Mouse (Mus musculus) kidney, adult 11 months (tissue): ENCODE results near the gene Gm20696.

Experiments
- DNase-seq: peaks from one replicate; pipeline ENCODE4 v3.0.0; 2022

The Gm20696 gene

GRCm38 (mm10) chr6:99663232-99663631, 3.4 kb downstream of the Gm20696 start:
- no peak for DNase-seq

- no peak for DNase-seq
Observed at GRCm38 (mm10) chr6:99660443-99660842, 6.2 kb downstream of the Gm20696 start.

DNA sequence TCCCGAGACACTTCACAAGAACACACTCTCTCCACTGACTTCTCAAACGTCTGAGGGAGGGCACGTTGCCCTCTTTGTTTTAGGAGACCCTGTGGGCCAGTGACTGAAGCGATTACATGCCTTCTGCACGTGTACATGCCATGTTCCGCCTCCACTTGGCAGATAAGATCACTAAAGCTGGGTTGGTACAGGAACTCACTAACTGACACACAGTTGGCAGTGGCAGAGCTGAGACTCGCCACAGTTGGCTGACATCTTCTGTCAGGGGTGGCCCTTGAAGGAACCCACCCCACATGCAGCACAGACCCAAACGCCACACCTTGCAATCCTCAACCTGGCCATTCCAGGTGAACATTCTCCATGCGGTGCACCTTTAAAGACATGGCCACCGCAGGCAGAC, 8.0 kb downstream of the Gm20696 start:
- no peak for DNase-seq

DNA sequence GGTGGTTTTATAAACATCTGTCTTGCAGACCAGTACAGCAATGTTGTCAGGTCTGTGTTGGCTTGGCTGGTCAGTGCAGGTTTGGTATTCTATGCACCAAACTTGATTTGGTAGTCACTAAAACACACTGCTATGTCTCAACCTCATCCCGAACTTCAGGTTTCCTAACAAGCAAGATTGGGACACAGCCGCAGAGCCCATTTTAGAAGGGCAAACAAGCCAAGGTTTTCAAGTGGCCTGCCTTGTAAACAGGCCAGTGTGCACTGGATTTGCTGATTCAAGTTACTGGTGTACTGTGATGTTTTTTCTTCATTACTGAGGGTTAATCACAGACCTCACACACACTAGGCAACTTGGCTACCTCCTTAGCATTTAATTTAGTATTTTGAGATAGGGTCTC, 10.5 kb downstream of the Gm20696 start:
- DNase-seq, result no peak

- no peak for DNase-seq
Observed at GRCm38 (mm10) chr6:99655488-99655887, 11.1 kb downstream of the Gm20696 start.

GRCm38 (mm10) chr6:99654343-99654742, 12.3 kb downstream of the Gm20696 start:
- DNase-seq, result no peak

- no peak for DNase-seq
Observed at GRCm38 (mm10) chr6:99652341-99652740, 14.3 kb downstream of the Gm20696 start.

DNA sequence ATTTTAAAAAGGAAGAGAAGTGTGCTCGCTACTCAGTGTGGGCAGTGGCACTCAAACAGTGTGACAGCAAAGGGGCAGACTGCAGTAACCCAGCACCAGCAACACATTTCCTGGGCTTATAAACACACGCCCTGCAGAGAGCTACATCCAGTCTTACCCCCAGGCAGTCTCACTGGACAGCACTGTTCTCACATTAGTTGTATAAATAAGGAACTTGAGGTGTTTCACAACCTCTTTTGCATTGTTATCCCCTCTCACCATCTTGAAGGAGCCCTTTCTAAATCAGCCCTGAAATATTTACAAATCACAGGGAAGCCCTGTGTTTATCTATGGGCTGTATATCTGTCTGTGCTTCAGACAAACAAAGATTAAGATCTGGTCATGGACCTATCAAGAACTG, 17.3 kb downstream of the Gm20696 start:
- no peak for DNase-seq

GRCm38 (mm10) chr6:99646344-99646743, 20.3 kb downstream of the Gm20696 start:
- no peak for DNase-seq

GRCm38 (mm10) chr6:99644876-99645275, 21.7 kb downstream of the Gm20696 start:
- no peak for DNase-seq

DNA sequence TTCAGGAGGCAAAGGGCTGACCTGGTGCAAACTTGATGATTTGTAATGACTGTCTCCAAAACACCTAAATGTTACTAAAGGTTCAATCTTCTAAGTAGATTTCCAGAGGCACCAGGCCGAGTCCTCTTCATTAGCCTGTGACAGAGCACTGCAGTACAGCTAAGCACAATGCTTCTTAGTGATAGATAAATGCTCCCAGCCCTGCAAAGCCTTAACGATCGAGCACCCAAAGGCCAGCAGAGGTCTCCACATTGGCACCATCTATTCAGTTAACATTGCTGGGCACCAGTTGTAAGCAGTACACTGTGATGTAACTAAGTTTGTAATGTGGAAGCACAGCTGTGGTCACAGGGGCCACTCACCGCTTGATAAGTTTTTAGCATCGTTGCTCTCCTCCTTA, 22.2 kb downstream of the Gm20696 start:
- DNase-seq, result no peak

DNA sequence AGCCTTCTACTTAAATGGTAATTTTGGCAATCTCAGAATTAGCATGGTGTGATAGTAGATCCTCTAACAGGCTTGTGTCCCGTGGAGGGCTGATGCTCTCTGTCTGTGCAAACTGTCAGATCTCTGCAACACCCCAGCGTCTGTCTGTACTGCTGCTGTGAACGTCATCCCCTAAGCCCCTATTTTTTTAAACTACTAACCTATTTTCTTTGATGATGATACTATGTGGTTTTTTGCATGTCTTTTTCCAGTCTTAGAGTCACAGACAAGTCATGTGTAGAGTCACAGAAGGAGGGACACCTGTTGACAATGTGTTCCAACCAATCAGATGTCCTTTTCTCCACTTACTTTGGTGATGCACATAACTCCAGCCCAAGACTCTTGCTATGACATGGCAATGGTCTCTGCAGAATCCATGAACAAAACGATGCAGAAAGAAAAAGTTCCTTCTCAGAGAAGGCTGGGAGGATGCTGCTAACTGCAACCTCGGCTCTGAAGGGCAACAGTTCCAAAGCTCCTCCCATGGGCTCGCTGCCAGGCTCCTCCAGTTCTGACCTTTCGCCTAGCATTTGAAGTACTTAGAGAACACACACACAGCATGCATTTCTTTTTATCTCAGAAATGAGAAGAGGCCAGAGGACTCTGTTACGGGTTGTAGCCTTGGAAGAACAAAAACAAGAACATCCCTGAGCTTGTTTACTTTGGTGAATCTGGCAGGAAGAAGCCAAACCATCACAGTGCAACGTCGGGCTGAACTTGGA, 23.0 kb downstream of the Gm20696 start:
- DNase-seq, result peak; percentile 72

GRCm38 (mm10) chr6:99637456-99637855, 29.1 kb downstream of the Gm20696 start:
- DNase-seq, result no peak

DNA sequence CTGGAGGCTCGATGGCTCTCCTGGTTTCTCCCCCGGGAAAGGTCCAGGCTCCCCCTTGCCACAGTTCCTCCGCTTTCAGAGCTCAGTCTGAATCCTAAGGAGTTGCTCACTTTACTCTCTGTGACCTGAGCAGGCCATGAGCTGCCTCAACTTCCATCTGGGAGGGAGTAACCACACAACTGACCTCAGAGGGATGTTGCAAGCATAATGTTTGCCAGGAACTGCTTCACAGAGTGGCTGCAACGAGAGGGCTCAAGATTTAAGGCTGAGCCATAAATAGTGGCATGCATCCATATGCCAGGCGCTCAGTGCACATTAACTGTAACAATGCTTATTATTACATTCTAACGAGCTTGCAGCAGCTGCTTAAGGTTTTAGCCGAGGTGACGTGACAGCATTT, 29.8 kb downstream of the Gm20696 start:
- DNase-seq, result no peak

GRCm38 (mm10) chr6:99636121-99636520, 30.5 kb downstream of the Gm20696 start:
- DNase-seq, result no peak

DNA sequence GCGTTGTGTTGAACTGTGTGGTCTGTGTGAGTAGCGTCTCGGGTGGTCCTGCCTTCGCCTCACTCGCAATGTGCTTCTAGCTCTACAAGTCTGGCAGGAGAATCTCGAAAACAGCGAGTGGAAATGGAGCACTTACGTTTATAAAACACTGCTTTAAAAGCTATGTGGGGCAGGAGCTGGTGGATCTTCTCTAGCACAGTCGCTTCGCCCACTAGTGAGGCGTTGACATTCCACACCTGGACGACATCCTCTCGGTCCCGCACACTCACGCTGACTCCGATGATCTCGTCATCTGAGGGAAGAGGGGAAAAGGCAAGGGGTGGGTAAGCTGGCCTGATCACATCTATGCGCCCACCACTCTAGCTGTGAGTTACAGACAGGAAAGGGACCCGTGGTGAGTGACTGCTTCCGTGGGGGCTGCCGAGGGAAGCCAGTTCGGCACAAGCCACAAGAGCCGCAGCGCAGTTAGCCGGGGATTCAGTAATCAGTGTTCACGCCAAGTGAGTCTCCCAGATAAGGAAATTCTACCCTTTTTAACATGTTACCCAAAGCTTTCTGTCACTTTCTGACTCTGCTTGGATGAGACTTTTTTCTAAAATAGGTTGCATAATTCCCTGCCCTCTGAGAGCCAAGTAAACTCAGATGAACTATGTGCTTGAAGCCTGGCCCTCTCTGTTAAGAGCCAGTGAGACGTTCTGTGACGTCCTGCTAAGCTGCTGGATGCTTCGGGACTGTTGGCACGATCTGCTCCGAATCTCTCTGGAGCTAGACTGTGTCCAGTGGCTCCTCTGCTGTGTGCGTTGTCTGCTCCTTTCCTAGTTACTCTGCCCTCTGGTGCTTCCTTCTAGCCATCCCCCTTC, 34.2 kb downstream of the Gm20696 start:
- DNase-seq, result no peak

DNA sequence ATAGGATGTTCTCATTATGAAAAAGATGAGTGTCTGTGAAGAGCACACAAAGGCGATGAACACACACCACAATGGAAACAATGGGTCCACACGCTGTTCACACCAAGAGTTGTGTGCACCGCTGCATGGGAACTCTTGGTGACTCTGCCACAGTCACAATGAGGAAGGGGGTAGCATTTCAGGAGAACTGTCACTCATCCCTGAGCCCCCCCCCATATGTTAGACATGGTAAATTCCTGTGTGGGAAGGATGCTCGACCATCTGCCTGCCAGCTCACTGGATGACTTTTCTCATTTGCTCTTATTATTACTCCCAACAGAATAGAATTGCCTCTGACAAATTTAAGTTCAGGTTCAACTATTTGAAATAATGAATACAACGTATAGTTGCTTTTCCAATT, 35.0 kb downstream of the Gm20696 start:
- DNase-seq, result no peak

- DNase-seq, result peak; percentile 24
Observed at GRCm38 (mm10) chr6:99629726-99630458, 36.7 kb downstream of the Gm20696 start.

- DNase-seq, result no peak
Observed at GRCm38 (mm10) chr6:99626347-99626746, 40.2 kb downstream of the Gm20696 start.

GRCm38 (mm10) chr6:99625803-99626202, 40.8 kb downstream of the Gm20696 start:
- no peak for DNase-seq

DNA sequence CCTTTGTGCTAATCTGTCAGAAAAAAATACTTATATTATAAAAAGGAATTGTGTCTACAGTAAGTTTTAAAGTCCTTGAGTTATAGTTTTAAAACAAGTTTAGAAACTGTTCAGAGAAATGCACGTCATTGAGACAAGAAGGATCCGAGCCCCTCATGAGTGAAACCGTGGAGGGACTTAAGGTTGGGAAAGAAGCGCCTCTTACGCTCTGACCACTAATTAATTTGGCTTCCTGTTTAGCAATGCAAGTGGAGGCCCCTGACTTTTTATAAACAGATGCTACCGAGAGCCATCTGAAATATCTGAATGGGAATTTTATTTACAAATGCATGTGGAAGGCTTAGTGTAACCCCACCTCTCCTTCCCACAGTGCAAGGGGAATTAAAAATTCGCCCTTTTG, 41.3 kb downstream of the Gm20696 start:
- no peak for DNase-seq

DNA sequence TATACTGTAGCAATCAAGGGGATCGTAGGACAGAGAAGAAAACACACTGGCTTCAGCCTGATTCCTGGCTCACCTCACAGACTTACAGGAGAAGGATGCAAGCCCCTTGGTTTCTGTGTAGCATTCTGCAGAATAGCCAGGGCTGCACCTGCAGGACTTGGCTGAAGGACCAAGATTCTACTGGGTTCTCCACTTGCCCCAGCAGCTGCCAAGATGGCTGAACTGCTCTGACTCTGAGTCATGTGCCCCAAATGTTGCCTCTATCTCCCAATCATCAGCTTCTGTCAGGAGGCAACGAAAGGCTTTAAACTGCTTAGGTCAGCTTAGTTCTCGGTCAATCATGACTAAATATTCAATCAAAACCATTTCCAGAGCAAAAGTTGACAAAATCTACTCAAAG, 42.1 kb downstream of the Gm20696 start:
- DNase-seq, result no peak

DNA sequence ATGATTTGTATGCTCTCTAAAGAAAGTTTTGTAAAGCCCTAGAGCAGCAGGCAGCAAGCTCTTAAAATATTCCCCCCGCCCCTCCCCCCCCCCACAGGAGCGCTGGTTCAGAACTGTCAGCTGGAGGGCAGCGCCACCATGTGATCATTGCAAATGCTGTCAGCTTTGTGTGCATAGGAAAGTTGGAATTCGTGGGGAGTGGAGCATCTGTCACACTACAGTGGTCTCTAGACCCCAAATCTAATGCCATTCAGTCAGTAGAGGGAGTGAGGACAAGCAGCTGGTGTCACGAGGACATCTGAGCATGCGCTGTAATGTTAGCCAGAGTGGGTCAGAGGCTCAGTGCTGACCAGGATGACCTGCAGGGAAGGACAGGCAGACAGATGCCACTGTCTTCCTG, 43.0 kb downstream of the Gm20696 start:
- no peak for DNase-seq

DNA sequence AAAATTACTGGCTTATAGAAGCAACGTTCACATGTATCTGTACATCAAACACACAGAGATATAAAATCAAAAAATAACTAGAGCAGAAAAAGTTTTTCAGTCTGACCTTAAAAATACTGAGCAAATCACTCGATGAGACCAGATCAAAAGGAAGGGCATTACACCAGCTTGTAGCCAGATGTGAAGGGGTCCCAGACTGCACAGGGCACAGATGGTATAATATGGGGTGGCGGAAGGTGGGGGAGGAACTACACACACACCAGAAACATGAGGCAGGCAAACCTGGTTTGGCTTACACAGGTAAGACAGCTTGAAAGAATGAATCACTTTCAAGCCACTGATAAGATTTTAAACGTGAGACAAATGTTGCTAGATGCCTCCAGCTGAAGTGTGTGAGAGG, 45.4 kb downstream of the Gm20696 start:
- DNase-seq, result no peak
